Mouse (Mus musculus) MEL (cell line): ENCODE data around the gene Tnni3k.

ENCODE experiments used
- CTCF ChIP-seq, 3 experiments: IDR thresholded peaks in 2 of 3; conservative IDR thresholded peaks in 1 of 3; 2 replicates each; pipeline ENCODE4 v1.5.1; 2011 to 2012; ENCODE audit warnings: low read length in 3 of 3, low read depth in 2 of 3, mild to moderate bottlenecking in 2 of 3, improper control_type of control experiment in 1 of 3, inconsistent platforms in 1 of 3, mixed read lengths in 1 of 3, moderate library complexity in 1 of 3; ENCODE audit not compliant: control insufficient read depth in 1 of 3, insufficient read depth in 1 of 3, poor library complexity in 1 of 3, severe bottlenecking in 1 of 3
- EP300 ChIP-seq, 2 experiments: IDR thresholded peaks; 2 replicates each; pipeline ENCODE4 v1.6.1; 2011; ENCODE audit warnings: improper control_type of control experiment in 2 of 2, low read length in 2 of 2, low read depth in 1 of 2, mild to moderate bottlenecking in 1 of 2
- GATA1 ChIP-seq: IDR thresholded peaks from 2 replicates; pipeline ENCODE4 v1.6.1; 2011; ENCODE audit warnings: low read depth, low read length, improper control_type of control experiment
- MAX ChIP-seq: IDR thresholded peaks from 2 replicates; pipeline ENCODE4 v1.6.1; 2011; ENCODE audit warnings: low read length, improper control_type of control experiment
- MEF2A ChIP-seq: IDR thresholded peaks from 2 replicates; pipeline ENCODE4 v1.6.1; 2014; ENCODE audit warnings: low read depth, mild to moderate bottlenecking, inconsistent platforms, low read length, improper control_type of control experiment; ENCODE audit not compliant: poor library complexity, insufficient replicate concordance, severe bottlenecking; ENCODE audit errors: extremely low read depth
- POLR2A ChIP-seq, 2 experiments: IDR thresholded peaks; 2 replicates each; pipeline ENCODE4 v1.6.1; 2011 to 2012; ENCODE audit warnings: low read length in 2 of 2, mild to moderate bottlenecking in 2 of 2, control low read depth in 1 of 2, improper control_type of control experiment in 1 of 2, low read depth in 1 of 2, moderate library complexity in 1 of 2; ENCODE audit not compliant: control insufficient read depth in 1 of 2, insufficient read depth in 1 of 2, poor library complexity in 1 of 2
- RAD21 ChIP-seq: IDR thresholded peaks from 2 replicates; pipeline ENCODE4 v1.6.1; 2011; ENCODE audit warnings: mild to moderate bottlenecking, low read depth, low read length, improper control_type of control experiment
- RCOR1 ChIP-seq: IDR thresholded peaks from 2 replicates; pipeline ENCODE4 v1.6.1; 2012; ENCODE audit warnings: low read depth, mild to moderate bottlenecking, inconsistent platforms, low read length, improper control_type of control experiment
- TBP ChIP-seq: IDR thresholded peaks from 2 replicates; pipeline ENCODE4 v1.8.0; 2011; ENCODE audit warnings: low read depth, low read length, improper control_type of control experiment

- TF ChIP-seq RCOR1 (no peak), POLR2A (IDR thresholded peaks at IDR 0.05; ENCODE audit: control insufficient read depth in 1 of 2, insufficient read depth in 1 of 2, low read depth in 1 of 2, low read length in 2 of 2, poor library complexity in 1 of 2) (no peak), CTCF (IDR thresholded peaks at IDR 0.05 in 2 of 3, conservative IDR thresholded peaks at IDR 0.05 in 1 of 3; ENCODE audit: control insufficient read depth in 1 of 3, insufficient read depth in 1 of 3, low read depth in 2 of 3, low read length in 3 of 3, poor library complexity in 1 of 3, severe bottlenecking in 1 of 3) (no peak), TBP (no peak), MAX (no peak), RAD21 (no peak), MEF2A (no peak), GATA1 (no peak), EP300 (IDR thresholded peaks at IDR 0.05; ENCODE audit: low read depth in 1 of 2, low read length in 2 of 2) (no peak)
Observed at GRCm38 (mm10) chr3:154815606-154816005, 239.6 kb downstream of the Tnni3k start.
